Mouse (Mus musculus) kidney, embryonic 14.5 days (tissue): ENCODE data around the gene Gm10643. TPM values are rescaled to one million over a fixed set of nuclear protein-coding genes. Genes with fewer than 3 reads are reported as not detected.

Experiments
- ATAC-seq: fragments of 200-750 bp; cut with Nextera tagmentation; 2 replicates; pipeline ENCODE4 v1.8.0; 2017; ENCODE audit warnings: moderate number of reproducible peaks, mild to moderate bottlenecking, moderate TSS enrichment, moderate library complexity; ENCODE audit not compliant: low FRiP score, low TSS enrichment
- H3K27ac ChIP-seq: fragments of 300-500 bp; sonication (generic); 2 replicates; pipeline ENCODE4 v1.5.1; 2014; ENCODE audit warnings: low read depth, mild to moderate bottlenecking, low read length, moderate library complexity, mixed read lengths
- H3K27me3 ChIP-seq: fragments of 300-500 bp; sonication (generic); 2 replicates; pipeline ENCODE4 v1.6.1; 2014; ENCODE audit warnings: mild to moderate bottlenecking, low read length; ENCODE audit not compliant: control insufficient read depth, insufficient read depth
- H3K36me3 ChIP-seq: fragments of 300-500 bp; sonication (generic); 2 replicates; pipeline ENCODE4 v1.6.1; 2014; ENCODE audit warnings: low read length, mixed read lengths; ENCODE audit not compliant: control insufficient read depth, insufficient read depth
- H3K4me1 ChIP-seq: fragments of 300-500 bp; sonication (generic); 2 replicates; pipeline ENCODE4 v1.6.1; 2014; ENCODE audit warnings: low read length, mixed read lengths; ENCODE audit not compliant: control insufficient read depth, insufficient read depth
- H3K4me2 ChIP-seq: fragments of 300-500 bp; sonication (generic); replicated peaks from 2 replicates; pipeline ENCODE4 v1.6.1; 2014; ENCODE audit warnings: low read depth, mild to moderate bottlenecking, low read length
- H3K4me3 ChIP-seq: fragments of 300-500 bp; sonication (generic); 2 replicates; pipeline ENCODE4 v1.5.1; 2014; ENCODE audit warnings: mild to moderate bottlenecking, low read length
- H3K9ac ChIP-seq: fragments of 300-500 bp; sonication (generic); 2 replicates; pipeline ENCODE4 v1.6.1; 2014; ENCODE audit warnings: low read depth, mild to moderate bottlenecking, low read length, moderate library complexity
- H3K9me3 ChIP-seq: fragments of 300-500 bp; sonication (generic); 2 replicates; pipeline ENCODE4 v1.6.1; 2016; ENCODE audit warnings: low read length; ENCODE audit not compliant: control insufficient read depth
- WGBS: fragments of 180-500 bp; shearing (Covaris S2); extraction: QIAGEN DNeasy Blood & Tissue Kit; methylation state at CpG from one replicate; pipeline ENCODE4 v1.1.7; 2014; 5-methylcytosine and 5-hydroxymethylcytosine counted together
- polyA plus RNA-seq: library from polyadenylated mRNA; unstranded; fragments of >200 nt; fragmentation: Nextera tagmentation; extraction: Ambion mirVana; gene quantifications from 2 replicates; pipeline ENCODE4 v1.2.1, GENCODE M21; 2014

The Gm10643 gene
- polyA plus RNA-seq, 1 experiment from 2014 or later, result 1.2 TPM

DNA sequence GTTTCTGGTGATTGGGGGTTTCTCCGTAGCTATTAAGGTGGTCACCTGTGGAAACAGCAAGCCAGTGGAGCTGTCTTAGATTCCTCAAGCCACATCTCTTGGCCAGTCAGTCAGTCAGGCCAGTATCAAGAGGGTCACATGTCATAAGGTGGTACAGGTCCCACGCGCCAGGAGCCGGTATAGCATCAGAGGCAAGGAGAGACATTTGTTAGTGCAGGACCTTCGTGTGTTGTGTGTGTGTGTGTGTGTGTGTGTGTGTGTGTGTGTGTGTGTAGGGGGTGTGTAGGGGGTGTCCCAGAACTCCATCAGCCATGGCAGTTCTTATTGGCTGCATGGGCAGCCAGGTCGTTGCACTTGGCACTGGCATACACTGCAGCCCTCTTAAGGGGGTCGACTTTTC is 3.0 kb upstream of the Gm10643 start:
- Histone ChIP-seq H3K27ac (no peak overlapping the region), H3K4me2 (peak overlapping the region; percentile 52), H3K4me1 (peaks cover 27% of the 10 kb centered on the region), H3K9me3 (no peaks in the 10 kb centered on the region), H3K27me3 (no peaks in the 10 kb centered on the region), H3K4me3 (peak overlapping the region; percentile 92), H3K9ac (peak overlapping the region; percentile 92; the same call in 1 of the 2 replicates), H3K36me3 (no peaks in the 10 kb centered on the region)
- 77% methylated on average over 7 of the region's 7 CpGs for WGBS
- no peak for ATAC-seq

DNA sequence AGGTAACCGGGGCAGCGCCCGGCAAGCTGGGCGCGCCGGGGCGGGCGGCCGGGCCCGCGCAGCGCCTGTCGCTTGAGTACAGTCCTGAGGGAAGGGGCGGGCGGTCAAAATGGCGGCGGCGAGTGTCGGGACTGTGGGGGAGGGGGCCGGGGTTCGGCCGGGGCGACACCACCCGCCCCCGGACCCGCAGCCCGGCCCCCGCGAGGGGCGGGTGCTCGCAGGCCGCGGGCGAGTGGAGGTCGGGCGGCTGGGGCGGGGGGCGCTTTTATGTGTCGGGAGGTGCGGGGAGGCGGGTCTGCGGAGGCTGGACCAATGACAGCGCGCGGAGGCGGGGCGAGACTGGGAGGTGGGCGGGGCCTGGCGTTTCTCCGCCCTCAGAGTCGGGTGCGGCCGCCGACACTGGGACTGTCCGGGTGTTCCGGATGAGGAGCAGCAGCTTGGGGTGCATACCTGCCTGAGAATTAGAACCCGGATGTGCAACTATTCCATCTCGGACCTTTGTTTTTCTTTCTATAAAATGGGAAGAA is 2.2 kb upstream of the Gm10643 start:
- Histone ChIP-seq H3K4me3 (peak overlapping the region; percentile 92), H3K27ac (peak overlapping the region; percentile 99), H3K27me3 (no peaks in the 10 kb centered on the region), H3K4me1 (peaks cover 26% of the 10 kb centered on the region), H3K4me2 (peak overlapping the region; percentile 52), H3K9ac (peak overlapping the region; percentile 92), H3K36me3 (no peaks in the 10 kb centered on the region), H3K9me3 (no peaks in the 10 kb centered on the region)
- ATAC-seq, result peak; percentile 75
- WGBS, result under 1% methylated on average over 53 of the region's 58 CpGs

DNA sequence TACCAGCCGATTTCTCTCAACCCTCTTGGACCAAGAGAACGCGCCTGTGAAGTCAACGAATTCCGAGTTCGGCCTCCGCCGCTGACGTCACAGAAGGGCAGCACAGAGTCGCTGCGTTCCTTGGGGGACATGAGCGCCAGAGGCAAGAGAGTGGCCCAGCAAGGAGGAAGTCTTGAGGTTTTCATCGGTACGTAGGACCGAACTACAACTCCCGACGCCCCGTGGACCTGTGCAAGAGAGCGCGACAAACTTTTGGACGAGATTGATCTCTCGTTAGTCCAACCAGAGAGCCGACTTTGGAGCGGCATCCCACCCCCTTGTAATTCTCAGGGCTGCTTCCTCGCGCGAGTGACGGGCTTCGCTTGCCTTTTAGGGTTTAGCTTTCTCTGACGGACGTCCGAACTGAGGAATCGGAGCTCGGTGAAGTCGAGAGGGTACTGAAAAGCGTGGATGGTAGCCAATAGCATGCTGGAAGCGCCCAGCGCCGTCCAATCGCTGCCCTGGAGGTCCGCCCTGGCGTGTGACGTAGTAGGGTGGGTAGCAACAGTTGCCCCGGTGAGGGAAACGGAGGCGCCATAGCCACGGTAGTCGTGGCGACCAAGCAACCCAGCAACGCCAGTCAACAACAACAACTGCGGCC is 1.5 kb upstream of the Gm10643 start, which contains the start of gene Rfx1:
Rfx1 (plus strand) TSS at position 544 of the 640 bp plus-strand sequence.
- WGBS, result under 1% methylated on average over 51 of the region's 51 CpGs
- Histone ChIP-seq H3K36me3 (no peaks in the 10 kb centered on the region), H3K4me1 (peaks cover 26% of the 10 kb centered on the region), H3K9me3 (no peaks in the 10 kb centered on the region), H3K4me3 (peak within 1 kb of the TSS; percentile 92), H3K9ac (peak within 1 kb of the TSS; percentile 92), H3K27ac (peak within 1 kb of the TSS; percentile 99), H3K27me3 (no peaks in the 10 kb centered on the region), H3K4me2 (peak within 1 kb of the TSS; percentile 70)
- ATAC-seq, result peak; percentile 97

DNA sequence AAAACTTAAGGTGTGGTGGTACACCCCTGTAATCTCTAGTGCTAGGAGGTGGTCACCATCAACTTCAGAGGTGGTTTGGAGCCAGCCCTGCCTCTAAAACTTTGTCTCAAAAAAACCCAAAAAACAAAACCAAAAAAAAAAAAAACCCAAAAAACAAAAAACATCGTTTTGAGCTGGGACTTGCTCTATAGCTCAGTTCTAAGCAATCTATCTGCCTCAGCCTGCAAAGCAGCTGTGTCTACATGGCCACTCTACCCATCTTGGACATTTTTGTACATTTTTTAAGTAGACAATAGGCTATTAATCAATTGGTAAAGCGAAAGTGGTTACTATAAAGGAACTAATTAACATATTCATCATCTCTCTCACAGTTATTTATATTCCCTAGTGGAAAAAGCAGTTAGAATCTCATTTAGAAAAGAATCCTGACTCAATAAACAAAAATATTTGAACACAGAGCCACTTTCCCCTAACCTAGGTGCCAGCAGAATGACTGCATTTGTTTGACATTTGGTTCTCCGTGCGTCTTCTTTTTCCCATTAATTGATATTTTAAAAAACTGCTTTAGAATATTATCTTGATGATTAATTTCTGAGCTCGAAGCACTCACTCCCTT is 628 bp upstream of the Gm10643 start:
- H3K4me2 ChIP-seq, result peak overlapping the region; percentile 70
- 26% methylated on average over 5 of the region's 5 CpGs for WGBS
- no peak for ATAC-seq
- H3K9ac ChIP-seq, result peak overlapping the region; percentile 68
- 0 out of 2 replicates have a peak overlapping the region, but pooled peaks have one; percentile 66 for H3K27ac ChIP-seq
- peaks cover 26% of the 10 kb centered on the region for H3K4me1 ChIP-seq
- H3K4me3 ChIP-seq, result peak overlapping the region; percentile 92
- no peaks in the 10 kb centered on the region for H3K36me3 ChIP-seq
- no peaks in the 10 kb centered on the region for H3K27me3 ChIP-seq
- H3K9me3 ChIP-seq, result no peaks in the 10 kb centered on the region

DNA sequence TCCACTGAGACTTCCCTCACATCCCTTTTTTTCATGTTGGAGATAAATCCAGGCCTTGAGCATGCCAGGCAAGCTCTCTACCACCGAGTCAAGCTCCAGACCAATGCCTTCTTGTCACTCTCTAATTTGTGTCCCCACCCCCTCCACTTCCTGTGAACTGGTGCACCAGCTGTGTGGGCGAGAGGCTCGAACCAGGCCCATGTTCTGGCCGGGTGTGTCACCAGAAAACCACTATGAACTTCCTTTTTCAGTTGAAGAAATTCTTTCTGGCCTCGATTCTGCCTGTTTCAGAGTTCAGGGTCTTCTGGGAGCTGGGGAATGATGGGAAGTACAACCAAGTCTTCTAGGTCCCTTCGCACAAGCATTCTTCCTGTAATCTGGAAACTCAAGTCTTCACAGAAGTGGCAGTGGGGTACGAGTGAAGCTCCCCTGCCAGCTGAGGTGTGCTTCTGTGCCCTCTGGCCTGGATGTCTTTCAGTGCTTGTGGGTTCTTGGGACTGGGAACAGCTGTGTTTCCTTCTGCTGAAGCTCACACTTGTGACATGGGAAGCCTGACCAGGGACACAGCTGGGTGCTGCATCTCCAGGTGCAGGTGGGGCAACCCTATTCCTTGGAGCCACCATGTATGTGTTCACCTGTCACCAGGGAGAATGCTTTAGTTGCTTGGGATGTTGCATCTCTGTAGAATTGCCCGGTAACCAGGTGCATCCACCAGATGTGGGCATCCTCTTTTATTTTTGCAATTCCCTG is 901 bp downstream of the Gm10643 start:
- no peaks in the 10 kb centered on the region for H3K36me3 ChIP-seq
- H3K4me2 ChIP-seq, result no peak overlapping the region
- no peaks in the 10 kb centered on the region for H3K9me3 ChIP-seq
- H3K27me3 ChIP-seq, result no peaks in the 10 kb centered on the region
- H3K4me1 ChIP-seq, result peaks cover 17% of the 10 kb centered on the region
- no peak overlapping the region for H3K4me3 ChIP-seq
- H3K27ac ChIP-seq, result no peak overlapping the region
- WGBS, result 68% methylated on average over 8 of the region's 8 CpGs
- no peak overlapping the region for H3K9ac ChIP-seq
- ATAC-seq, result no peak

DNA sequence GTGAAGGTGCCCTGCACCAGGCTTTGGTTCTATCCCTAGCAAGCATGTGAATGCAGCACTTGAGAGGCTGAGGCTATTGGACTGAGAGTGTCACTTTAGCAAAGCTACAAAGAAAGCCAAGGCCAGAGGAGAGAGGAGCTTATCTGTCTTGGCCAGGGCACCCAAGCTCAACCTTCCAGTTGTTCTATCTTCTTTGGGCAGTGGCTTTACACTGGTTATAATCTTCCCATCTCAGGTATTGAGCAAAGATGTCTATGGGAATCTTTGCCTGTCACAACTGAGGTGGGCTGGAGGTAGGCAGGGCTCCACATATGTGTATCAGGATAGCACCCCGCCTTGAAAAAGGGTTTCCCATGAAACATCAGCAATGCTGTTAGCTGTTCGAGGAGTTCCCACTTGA is 4.7 kb downstream of the Gm10643 start:
- no peaks in the 10 kb centered on the region for H3K27me3 ChIP-seq
- no peak overlapping the region for H3K9ac ChIP-seq
- H3K4me3 ChIP-seq, result no peak overlapping the region
- H3K9me3 ChIP-seq, result no peaks in the 10 kb centered on the region
- H3K4me2 ChIP-seq, result no peak overlapping the region
- ATAC-seq, result no peak
- H3K4me1 ChIP-seq, result no peaks in the 10 kb centered on the region
- 87% methylated on average over 2 of the region's 2 CpGs for WGBS
- H3K36me3 ChIP-seq, result no peaks in the 10 kb centered on the region
- no peak overlapping the region for H3K27ac ChIP-seq

DNA sequence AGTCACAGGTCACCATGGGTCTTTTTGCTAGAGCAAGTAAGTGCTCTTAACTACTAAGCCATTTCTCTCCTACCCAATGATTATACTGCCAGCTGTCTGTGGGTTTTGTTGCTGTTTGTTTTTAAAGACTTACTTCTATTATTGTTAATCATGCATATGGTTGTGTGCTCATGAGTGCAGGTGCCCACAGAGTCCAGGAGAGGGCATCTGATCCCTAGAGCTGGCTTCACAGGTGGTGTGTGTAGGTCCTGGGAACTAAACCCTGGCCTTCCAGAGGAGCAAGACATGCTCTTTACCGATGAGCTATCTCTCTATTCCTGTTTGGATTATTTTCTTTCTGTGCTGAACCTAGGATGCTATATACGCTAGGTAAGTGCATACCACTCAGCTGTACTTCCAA is 5.7 kb downstream of the Gm10643 start:
- no peak overlapping the region for H3K4me2 ChIP-seq
- H3K4me1 ChIP-seq, result no peaks in the 10 kb centered on the region
- H3K9ac ChIP-seq, result no peak overlapping the region
- H3K36me3 ChIP-seq, result no peaks in the 10 kb centered on the region
- ATAC-seq, result no peak
- H3K27me3 ChIP-seq, result no peaks in the 10 kb centered on the region
- H3K9me3 ChIP-seq, result no peaks in the 10 kb centered on the region
- no peak overlapping the region for H3K27ac ChIP-seq
- 91% methylated on average over 2 of the region's 2 CpGs for WGBS
- H3K4me3 ChIP-seq, result no peak overlapping the region

DNA sequence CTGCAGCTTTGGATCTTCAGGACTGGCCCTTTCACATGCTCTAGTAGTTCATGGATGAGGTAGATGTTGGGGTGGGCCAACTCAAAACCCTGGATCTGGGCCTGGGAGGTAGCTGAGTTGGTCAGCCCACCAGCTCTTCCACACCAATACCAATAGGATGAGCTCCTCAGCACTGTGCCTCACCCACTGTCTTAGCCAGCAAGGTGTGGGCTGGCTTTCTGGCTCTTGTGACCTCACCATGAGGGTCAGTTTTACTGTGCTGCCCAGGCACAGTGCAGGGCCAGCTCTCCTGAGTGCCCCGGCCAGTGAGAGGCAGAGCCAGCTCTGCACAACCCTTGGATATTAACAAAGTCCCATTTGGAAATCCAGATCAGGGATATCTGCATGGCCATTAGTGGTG is 7.1 kb downstream of the Gm10643 start:
- H3K36me3 ChIP-seq, result no peaks in the 10 kb centered on the region
- H3K4me2 ChIP-seq, result no peak overlapping the region
- WGBS, result 94% methylated on average over 1 of the region's 1 CpGs
- H3K9ac ChIP-seq, result no peak overlapping the region
- no peaks in the 10 kb centered on the region for H3K9me3 ChIP-seq
- no peaks in the 10 kb centered on the region for H3K27me3 ChIP-seq
- no peak for ATAC-seq
- no peak overlapping the region for H3K27ac ChIP-seq
- no peak overlapping the region for H3K4me3 ChIP-seq
- no peaks in the 10 kb centered on the region for H3K4me1 ChIP-seq

DNA sequence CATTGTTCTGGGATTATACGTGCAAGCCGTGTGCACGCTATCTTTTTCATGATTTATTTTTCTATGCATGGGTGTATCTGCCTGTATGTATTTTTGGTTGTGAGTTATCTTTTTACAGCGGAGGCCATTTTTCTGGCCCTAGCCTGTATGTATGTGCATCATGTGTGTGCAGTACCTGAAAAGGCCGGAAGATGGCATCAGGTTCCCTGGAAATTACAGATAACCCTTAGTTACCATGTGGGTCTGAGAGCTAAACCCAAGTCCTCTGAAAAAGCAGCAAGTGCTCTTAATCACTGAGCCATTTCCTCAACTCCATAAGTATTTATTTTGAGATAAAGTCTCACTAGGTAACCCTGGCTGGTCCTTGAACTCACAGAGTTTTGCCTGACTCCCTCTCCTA is 11.7 kb downstream of the Gm10643 start:
- no peak for ATAC-seq
- 94% methylated on average over 5 of the region's 5 CpGs for WGBS

More for the DNA sequence above, 11.7 kb downstream of the Gm10643 start:
- no peaks in the 10 kb centered on the region for H3K9me3 ChIP-seq
- H3K36me3 ChIP-seq, result no peaks in the 10 kb centered on the region
- H3K4me2 ChIP-seq, result no peak overlapping the region
- H3K27me3 ChIP-seq, result no peaks in the 10 kb centered on the region
- no peaks in the 10 kb centered on the region for H3K4me1 ChIP-seq
- no peak overlapping the region for H3K9ac ChIP-seq
- no peak overlapping the region for H3K27ac ChIP-seq
- H3K4me3 ChIP-seq, result no peak overlapping the region
